Mouse (Mus musculus): ENCODE measurements around the gene Caskin2. TPM values are rescaled to one million over a fixed set of nuclear protein-coding genes. Genes with fewer than 3 reads are reported as not detected.

The Caskin2 gene
- polyA plus RNA-seq, 1 experiment from 2014 or later, result 16.2 TPM

DNA sequence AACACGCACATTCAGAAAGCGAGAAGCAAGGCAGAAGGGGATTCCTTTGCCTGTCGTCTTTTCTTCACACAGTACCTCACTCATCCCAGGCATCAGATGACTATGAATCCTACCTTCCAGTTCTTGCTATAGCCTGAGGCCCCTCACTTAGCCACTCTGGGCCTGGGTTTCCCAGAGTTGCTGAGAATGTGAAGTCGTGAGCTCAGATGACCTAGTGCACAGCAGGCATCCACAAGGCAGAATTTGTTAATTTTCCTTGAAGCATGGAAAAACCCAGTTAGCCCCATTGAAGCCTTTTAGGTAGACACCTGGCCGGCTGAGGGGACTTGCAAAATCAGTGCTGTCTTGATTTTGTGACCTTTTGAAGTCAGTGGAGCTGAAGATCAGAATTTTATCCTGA is 13.0 kb upstream of the Caskin2 start:
- DNase-seq (ENCODE audit: low spot score), result no peak
- WGBS, result 49% methylated on average over 5 of the region's 5 CpGs
- Histone ChIP-seq H3K4me1 (ENCODE audit: control insufficient read depth, insufficient read depth, low read length) (peaks cover 11% of the 10 kb centered on the region), H3K9me3 (ENCODE audit: control insufficient read depth, low read length) (no peaks in the 10 kb centered on the region), H3K4me3 (ENCODE audit: low read depth, low read length) (no peak overlapping the region), H3K27ac (replicated peaks; ENCODE audit: low read depth, low read length) (no peak overlapping the region), H3K27me3 (ENCODE audit: control insufficient read depth, insufficient read depth, low read length) (peaks cover 3% of the 10 kb centered on the region; the same call in 1 of the 2 replicates), H3K9ac (ENCODE audit: low read length) (no peak overlapping the region), H3K4me2 (ENCODE audit: low read depth, severe bottlenecking) (no peak overlapping the region), H3K36me3 (ENCODE audit: control insufficient read depth, insufficient read depth, low read length) (peaks cover 4% of the 10 kb centered on the region; the same call in 1 of the 2 replicates)
- ATAC-seq (ENCODE audit: insufficient number of reproducible peaks, low FRiP score, low TSS enrichment, low read depth), result no peak

DNA sequence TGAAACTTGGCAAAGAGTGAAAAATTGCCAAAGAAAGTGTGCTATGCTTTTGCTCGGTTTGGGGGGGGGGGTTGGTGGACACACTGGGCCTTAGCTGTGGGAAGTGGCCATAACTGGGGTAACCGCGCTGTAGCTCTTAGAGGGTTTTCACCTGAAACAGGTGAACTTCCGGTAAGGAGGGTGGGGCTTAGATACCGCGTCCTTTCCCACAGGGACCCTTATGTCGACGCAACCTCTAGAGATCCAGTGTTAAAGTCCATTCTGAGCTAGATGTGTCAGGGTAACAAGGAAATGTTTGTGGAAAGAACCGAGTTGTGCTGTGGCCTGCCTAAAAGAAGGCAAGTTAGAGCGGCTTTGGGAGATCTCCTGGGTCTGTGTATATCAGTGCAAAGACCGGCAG is 11.4 kb upstream of the Caskin2 start:
- Histone ChIP-seq H3K4me2 (ENCODE audit: low read depth, severe bottlenecking) (peak overlapping the region; percentile 97), H3K4me1 (ENCODE audit: control insufficient read depth, insufficient read depth, low read length) (no peaks in the 10 kb centered on the region), H3K27ac (replicated peaks; ENCODE audit: low read depth, low read length) (no peak overlapping the region), H3K27me3 (ENCODE audit: control insufficient read depth, insufficient read depth, low read length) (peaks cover 3% of the 10 kb centered on the region; the same call in 1 of the 2 replicates), H3K9ac (ENCODE audit: low read length) (no peak overlapping the region), H3K9me3 (ENCODE audit: control insufficient read depth, low read length) (no peaks in the 10 kb centered on the region), H3K36me3 (ENCODE audit: control insufficient read depth, insufficient read depth, low read length) (peaks cover 6% of the 10 kb centered on the region; the same call in 1 of the 2 replicates), H3K4me3 (ENCODE audit: low read depth, low read length) (peak overlapping the region; percentile 64)
- DNase-seq (ENCODE audit: low spot score) (no peak), ATAC-seq (ENCODE audit: insufficient number of reproducible peaks, low FRiP score, low TSS enrichment, low read depth) (no peak)
- 19% methylated on average over 11 of the region's 11 CpGs for WGBS

DNA sequence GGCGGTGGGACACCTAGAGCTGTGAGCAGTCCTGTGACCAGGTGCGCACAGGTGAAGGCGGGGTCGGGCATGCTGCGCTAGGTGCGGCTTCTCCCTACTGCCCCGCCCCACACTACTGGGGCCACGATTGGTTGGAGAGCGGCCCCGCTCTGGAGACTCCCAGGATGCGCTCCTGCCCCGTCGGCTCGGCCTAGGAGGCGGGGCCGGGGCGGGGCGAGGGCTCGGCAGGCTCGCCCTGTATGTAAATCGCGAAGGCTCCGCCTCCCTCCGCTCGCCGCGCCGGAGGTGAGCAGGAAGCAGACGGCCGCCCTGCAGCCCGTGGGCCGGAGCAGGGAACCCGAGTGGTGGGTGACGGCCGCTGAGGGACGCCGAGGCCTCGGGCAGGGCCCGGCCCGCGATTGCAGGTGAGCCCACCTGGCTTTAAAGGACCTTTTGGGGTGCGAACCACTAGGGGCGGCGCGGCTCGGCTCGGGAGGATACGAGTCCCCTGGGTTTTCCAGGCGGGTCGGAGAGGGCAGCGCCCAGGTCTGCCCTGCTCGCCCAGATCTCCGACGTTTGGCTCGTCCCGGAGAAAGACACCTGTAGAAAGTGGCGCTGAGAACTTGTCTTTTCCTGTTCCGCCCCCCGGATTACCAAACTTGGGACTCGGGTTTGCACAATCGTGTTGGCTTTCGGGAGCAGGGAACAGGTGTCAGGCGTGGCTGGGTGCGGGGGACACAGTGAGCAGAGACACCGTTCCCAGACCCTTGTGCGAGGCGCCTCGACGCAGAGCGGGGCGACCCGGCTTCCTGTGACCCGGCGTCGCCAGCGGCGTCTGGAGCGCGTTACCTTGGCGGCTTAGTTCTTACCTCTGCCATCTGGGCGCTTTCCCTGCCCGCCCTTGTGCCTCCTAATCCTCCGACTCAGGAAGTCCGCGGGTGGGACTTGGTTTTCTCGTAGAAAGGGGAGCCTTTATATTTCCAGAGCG is 10.6 kb upstream of the Caskin2 start, which contains the start of gene Llgl2:
TSS of gene Llgl2 (plus strand) at position 276 of the 967 bp plus-strand sequence.
- peaks cover 3% of the 10 kb centered on the region; the same call in 1 of the 2 replicates for H3K27me3 ChIP-seq (ENCODE audit: control insufficient read depth, insufficient read depth, low read length)
- peak within 1 kb of the TSS; percentile 64 for H3K4me3 ChIP-seq (ENCODE audit: low read depth, low read length)
- H3K9ac ChIP-seq (ENCODE audit: low read length), result peak within 1 kb of the TSS; percentile 55
- ATAC-seq (ENCODE audit: insufficient number of reproducible peaks, low FRiP score, low TSS enrichment, low read depth) (peak; percentile 90), DNase-seq (ENCODE audit: low spot score) (peak; percentile 88)
- H3K9me3 ChIP-seq (ENCODE audit: control insufficient read depth, low read length), result no peaks in the 10 kb centered on the region
- H3K36me3 ChIP-seq (ENCODE audit: control insufficient read depth, insufficient read depth, low read length), result peaks cover 6% of the 10 kb centered on the region; the same call in 1 of the 2 replicates
- no peaks in the 10 kb centered on the region for H3K4me1 ChIP-seq (ENCODE audit: control insufficient read depth, insufficient read depth, low read length)
- peak within 1 kb of the TSS; percentile 97 for H3K4me2 ChIP-seq (ENCODE audit: low read depth, severe bottlenecking)
- WGBS, result under 1% methylated on average over 87 of the region's 87 CpGs
- no peak within 1 kb of the TSS for H3K27ac ChIP-seq (replicated peaks; ENCODE audit: low read depth, low read length)

DNA sequence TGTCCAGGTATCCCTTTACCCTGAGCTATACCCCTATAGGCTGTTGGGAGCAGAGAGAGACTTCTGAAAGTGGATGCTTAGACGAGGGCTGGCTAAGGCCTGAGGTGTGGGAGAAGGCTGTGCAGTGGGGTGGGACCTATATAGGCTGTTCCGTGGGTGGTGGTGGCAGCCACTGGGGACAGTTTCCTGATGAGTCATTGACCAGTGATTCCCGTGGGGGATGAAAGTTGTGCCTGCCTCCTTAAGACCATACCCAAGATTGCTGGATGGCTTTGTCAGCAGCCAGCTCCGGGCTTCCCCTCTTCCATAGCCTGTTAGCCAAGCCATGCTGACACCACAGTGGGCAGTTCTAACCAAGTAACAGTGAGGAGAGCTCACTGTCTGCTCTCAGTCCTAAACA is 7.6 kb upstream of the Caskin2 start:
- no peak overlapping the region for H3K4me2 ChIP-seq (ENCODE audit: low read depth, severe bottlenecking)
- H3K4me1 ChIP-seq (ENCODE audit: control insufficient read depth, insufficient read depth, low read length), result no peaks in the 10 kb centered on the region
- H3K27me3 ChIP-seq (ENCODE audit: control insufficient read depth, insufficient read depth, low read length), result peaks cover 3% of the 10 kb centered on the region; the same call in 1 of the 2 replicates
- WGBS, result 93% methylated on average over 4 of the region's 4 CpGs
- H3K36me3 ChIP-seq (ENCODE audit: control insufficient read depth, insufficient read depth, low read length), result peaks cover 6% of the 10 kb centered on the region; the same call in 1 of the 2 replicates
- no peak overlapping the region for H3K4me3 ChIP-seq (ENCODE audit: low read depth, low read length)
- no peaks in the 10 kb centered on the region for H3K9me3 ChIP-seq (ENCODE audit: control insufficient read depth, low read length)
- H3K27ac ChIP-seq (replicated peaks; ENCODE audit: low read depth, low read length), result no peak overlapping the region
- no peak for ATAC-seq (ENCODE audit: insufficient number of reproducible peaks, low FRiP score, low TSS enrichment, low read depth)
- no peak for DNase-seq (ENCODE audit: low spot score)
- no peak overlapping the region for H3K9ac ChIP-seq (ENCODE audit: low read length)

DNA sequence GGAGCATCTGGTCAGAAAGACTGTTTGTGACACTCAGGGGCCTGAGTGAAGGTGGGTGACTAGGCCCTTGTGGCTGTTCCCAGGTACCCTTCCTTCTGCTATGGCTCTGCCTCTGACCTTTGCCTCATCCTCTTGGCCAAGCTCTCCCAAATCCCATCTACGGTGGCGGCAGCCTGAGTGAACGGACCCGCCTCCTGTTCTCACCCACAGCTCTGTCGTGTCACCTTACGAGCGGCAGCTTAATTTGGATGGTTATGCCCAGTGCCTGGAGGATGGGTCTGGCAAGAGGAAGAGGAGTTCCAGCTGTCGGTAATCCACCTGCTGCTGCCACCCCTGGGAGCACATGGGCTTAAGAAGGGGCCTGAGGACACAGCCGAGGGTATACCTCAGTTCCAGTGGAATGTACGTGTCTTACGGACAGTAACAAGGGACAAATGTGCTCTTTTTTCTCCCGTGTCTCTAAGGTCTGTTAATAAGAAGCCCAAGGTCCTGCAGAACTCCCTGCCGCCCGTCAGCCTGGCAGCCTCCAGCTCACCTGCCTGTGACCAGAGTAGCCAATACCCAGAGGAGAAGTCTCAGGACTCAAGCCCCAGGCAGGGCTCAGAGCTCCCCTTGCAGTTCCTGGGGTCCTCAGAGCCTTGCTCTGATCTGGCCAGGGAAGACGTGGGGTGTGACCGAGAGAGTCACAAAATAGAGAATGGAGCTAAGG is 6.6 kb upstream of the Caskin2 start:
- Histone ChIP-seq H3K4me1 (ENCODE audit: control insufficient read depth, insufficient read depth, low read length) (peaks cover 6% of the 10 kb centered on the region; the same call in 1 of the 2 replicates), H3K27ac (replicated peaks; ENCODE audit: low read depth, low read length) (no peak overlapping the region), H3K4me3 (ENCODE audit: low read depth, low read length) (no peak overlapping the region), H3K36me3 (ENCODE audit: control insufficient read depth, insufficient read depth, low read length) (peaks cover 6% of the 10 kb centered on the region; the same call in 1 of the 2 replicates), H3K27me3 (ENCODE audit: control insufficient read depth, insufficient read depth, low read length) (peaks cover 3% of the 10 kb centered on the region; the same call in 1 of the 2 replicates), H3K9me3 (ENCODE audit: control insufficient read depth, low read length) (no peaks in the 10 kb centered on the region), H3K4me2 (ENCODE audit: low read depth, severe bottlenecking) (no peak overlapping the region), H3K9ac (ENCODE audit: low read length) (no peak overlapping the region)
- 83% methylated on average over 16 of the region's 16 CpGs for WGBS
- DNase-seq (ENCODE audit: low spot score), result no peak
- ATAC-seq (ENCODE audit: insufficient number of reproducible peaks, low FRiP score, low TSS enrichment, low read depth), result no peak

DNA sequence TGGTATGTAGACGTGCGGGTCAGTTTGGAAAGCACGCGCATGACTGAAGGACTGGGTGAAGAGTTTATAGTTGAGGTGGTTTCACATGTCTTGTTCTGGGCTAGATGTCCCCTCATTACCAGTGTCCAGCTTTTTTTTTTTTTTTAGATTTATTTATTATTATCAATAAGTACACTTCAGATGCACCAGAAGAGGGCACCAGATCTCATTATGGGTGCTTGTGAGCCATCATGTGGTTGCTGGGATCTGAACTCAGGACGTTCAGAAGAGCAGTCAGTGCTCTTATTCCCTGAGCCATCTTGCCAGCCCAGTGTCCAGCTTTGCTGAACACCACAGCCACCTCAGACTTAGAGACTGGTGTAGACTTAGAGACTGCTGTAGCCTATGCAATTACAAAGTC is 3.9 kb upstream of the Caskin2 start:
- Histone ChIP-seq H3K9ac (ENCODE audit: low read length) (no peak overlapping the region), H3K36me3 (ENCODE audit: control insufficient read depth, insufficient read depth, low read length) (peaks cover 3% of the 10 kb centered on the region; the same call in 1 of the 2 replicates), H3K4me1 (ENCODE audit: control insufficient read depth, insufficient read depth, low read length) (peaks cover 11% of the 10 kb centered on the region), H3K4me2 (ENCODE audit: low read depth, severe bottlenecking) (no peak overlapping the region), H3K9me3 (ENCODE audit: control insufficient read depth, low read length) (no peaks in the 10 kb centered on the region), H3K27me3 (ENCODE audit: control insufficient read depth, insufficient read depth, low read length) (no peaks in the 10 kb centered on the region), H3K27ac (replicated peaks; ENCODE audit: low read depth, low read length) (no peak overlapping the region), H3K4me3 (ENCODE audit: low read depth, low read length) (no peak overlapping the region)
- 95% methylated on average over 5 of the region's 5 CpGs for WGBS
- DNase-seq (ENCODE audit: low spot score), result no peak
- ATAC-seq (ENCODE audit: insufficient number of reproducible peaks, low FRiP score, low TSS enrichment, low read depth), result no peak

DNA sequence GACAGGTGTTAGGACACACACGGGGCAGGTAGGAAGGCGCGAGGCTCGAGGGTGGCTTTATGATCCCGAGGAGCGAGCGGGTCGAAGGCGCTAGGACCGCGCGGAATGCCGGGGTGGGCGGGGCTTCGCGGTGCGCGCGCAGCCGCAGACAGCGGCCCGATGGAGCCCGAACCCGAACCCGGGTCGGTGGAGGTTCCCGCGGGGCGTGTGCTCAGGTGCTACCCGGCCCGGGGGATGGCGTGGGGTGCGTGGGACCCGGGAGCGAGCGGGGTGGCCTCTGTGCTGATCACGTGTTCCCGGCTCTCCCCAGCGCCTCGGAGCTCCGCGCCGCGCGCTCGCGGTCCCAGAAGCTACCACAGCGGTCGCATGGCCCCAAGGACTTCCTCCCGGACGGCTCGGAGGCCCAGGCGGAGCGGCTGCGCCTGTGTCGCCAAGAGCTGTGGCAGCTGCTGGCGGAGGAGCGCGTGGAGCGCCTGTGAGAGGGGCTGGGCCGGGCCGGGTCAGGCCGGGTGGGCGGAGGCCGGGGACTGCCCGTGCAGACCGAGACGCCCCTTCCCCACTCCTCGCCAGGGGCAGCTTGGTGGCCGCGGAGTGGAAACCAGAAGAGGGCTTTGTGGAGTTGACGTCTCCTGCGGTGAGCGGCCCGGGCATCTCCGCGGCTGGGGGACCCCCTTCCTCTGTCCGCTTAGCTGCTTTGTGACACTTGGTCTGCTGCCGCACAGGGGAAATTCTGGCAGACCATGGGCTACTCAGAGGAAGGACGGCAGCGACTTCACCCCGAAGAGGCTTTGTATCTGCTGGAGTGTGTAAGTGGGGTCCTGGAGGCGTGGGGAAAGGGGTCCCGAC is 1.4 kb upstream of the Caskin2 start, which contains the start of gene Tsen54:
TSS of gene Tsen54 (plus strand) at position 120 of the 846 bp plus-strand sequence.
- under 1% methylated on average over 78 of the region's 84 CpGs for whole genome bisulfite sequencing
- DNase-seq (ENCODE audit: low spot score), result peak; percentile 90
- ATAC-seq (ENCODE audit: insufficient number of reproducible peaks, low FRiP score, low TSS enrichment, low read depth), result peak; percentile 37
- Histone ChIP-seq H3K27ac (replicated peaks; ENCODE audit: low read depth, low read length) (peak within 1 kb of the TSS; percentile 61; the same call in 1 of the 2 replicates), H3K36me3 (ENCODE audit: control insufficient read depth, insufficient read depth, low read length) (peaks cover 5% of the 10 kb centered on the region; the same call in 1 of the 2 replicates), H3K4me2 (ENCODE audit: low read depth, severe bottlenecking) (peak within 1 kb of the TSS; percentile 92), H3K27me3 (ENCODE audit: control insufficient read depth, insufficient read depth, low read length) (no peaks in the 10 kb centered on the region), H3K4me3 (ENCODE audit: low read depth, low read length) (peak within 1 kb of the TSS; percentile 96), H3K9me3 (ENCODE audit: control insufficient read depth, low read length) (no peaks in the 10 kb centered on the region), H3K4me1 (ENCODE audit: control insufficient read depth, insufficient read depth, low read length) (peaks cover 18% of the 10 kb centered on the region), H3K9ac (ENCODE audit: low read length) (peak within 1 kb of the TSS; percentile 77)

Measured in limb, embryonic 11.5 days (tissue).